8 mouse cellular contexts compared by ENCODE assay signal in genomic region chr19:43530197-43530770, GRCm38 (mm10). TPM values are rescaled to one million over a fixed set of nuclear protein-coding genes. Genes with fewer than 3 reads are reported as not detected.
DNase-seq lines count a peak whose midpoint lies in the region; ATAC-seq and TF ChIP-seq lines count a peak whose summit lies in the region.

No protein-coding gene starts in this region.

- H3K9ac ChIP-seq in embryonic facial prominence, embryonic 12.5 days: no peak overlapping the region
- H3K9ac ChIP-seq in heart, adult 2 months (ENCODE audit: low read depth, low read length): peak overlapping the region; percentile 62; the same call in 1 of the 2 replicates

- 0 out of 2 replicates have a peak, but pooled peaks cover 3% of the 10 kb centered on the region for H3K4me1 ChIP-seq in embryonic facial prominence, embryonic 12.5 days
- peaks cover 7% of the 10 kb centered on the region for H3K4me1 ChIP-seq in heart, adult 2 months (ENCODE audit: control insufficient read depth, insufficient read depth, low read length)
- H3K4me1 ChIP-seq in kidney, adult 2 months (ENCODE audit: control insufficient read depth, insufficient read depth, low read length): peaks cover 4% of the 10 kb centered on the region

- WGBS in embryonic facial prominence, embryonic 12.5 days: 2% methylated on average over 13 of the region's 13 CpGs
- 4% methylated on average over 13 of the region's 13 CpGs for WGBS in heart, adult 2 months
- 2% methylated on average over 13 of the region's 13 CpGs for WGBS in kidney, adult 2 months

- no peak overlapping the region for H3K27ac ChIP-seq in embryonic facial prominence, embryonic 12.5 days
- H3K27ac ChIP-seq in heart, adult 2 months: peak overlapping the region; percentile 40; the same call in 1 of the 2 replicates
- no peak overlapping the region for H3K27ac ChIP-seq in kidney, adult 2 months (ENCODE audit: insufficient read depth, low read depth, low read length)

- intact Hi-C loops in heart, adult 2 months (cut with DNase I): loop anchor here (2.0 kb wide), 1 partner anchor 125 kb away; no protein-coding TSS in a partner anchor

- H3K36me3 ChIP-seq in embryonic facial prominence, embryonic 12.5 days: no peaks in the 10 kb centered on the region
- H3K36me3 ChIP-seq in heart, adult 2 months (ENCODE audit: control insufficient read depth, insufficient read depth, low read length): no peaks in the 10 kb centered on the region
- no peaks in the 10 kb centered on the region for H3K36me3 ChIP-seq in kidney, adult 2 months (ENCODE audit: control insufficient read depth, insufficient read depth, low read length)

- ATAC-seq in embryonic facial prominence, embryonic 12.5 days (ENCODE audit: insufficient number of reproducible peaks, insufficient read depth, low FRiP score, low TSS enrichment): no peak
- ATAC-seq in monocyte, adult 5-6 weeks (replicated peaks; ENCODE audit: insufficient number of reproducible peaks, low FRiP score, low TSS enrichment, poor library complexity, severe bottlenecking): peak; percentile 90

- peak overlapping the region; percentile 43 for H3K4me2 ChIP-seq in embryonic facial prominence, embryonic 12.5 days (replicated peaks)

- peak overlapping the region; percentile 6; the same call in 1 of the 2 replicates for H3K4me3 ChIP-seq in embryonic facial prominence, embryonic 12.5 days
- H3K4me3 ChIP-seq in heart, adult 2 months: peak overlapping the region; percentile 25; the same call in 1 of the 2 replicates
- no peak overlapping the region for H3K4me3 ChIP-seq in kidney, adult 2 months (ENCODE audit: insufficient read depth, low read depth, low read length)

- H3K79me2 ChIP-seq in heart, adult 2 months (replicated peaks; ENCODE audit: control insufficient read depth, insufficient read depth, low read length): no peaks in the 10 kb centered on the region

- H3K9me3 ChIP-seq in embryonic facial prominence, embryonic 12.5 days: no peaks in the 10 kb centered on the region

- peak; percentile 80 for TF ChIP-seq CTCF in heart, adult 2 months (IDR thresholded peaks at IDR 0.05)
- TF ChIP-seq CTCF in kidney, adult 2 months (conservative IDR thresholded peaks at IDR 0.05; ENCODE audit: insufficient read depth, insufficient read length, low read depth, low read length): peak; percentile 88

- no peak for TF ChIP-seq POLR2A in heart, adult 2 months (IDR thresholded peaks at IDR 0.05; ENCODE audit: insufficient read depth, low read depth, low read length)
- TF ChIP-seq POLR2A in kidney, adult 2 months (IDR thresholded peaks at IDR 0.05; ENCODE audit: low read depth, low read length): no peak

- no peak for TF ChIP-seq EP300 in heart, adult 2 months (IDR thresholded peaks at IDR 0.05; ENCODE audit: insufficient read depth, low read depth, low read length)

- peak; percentile 93 for DNase-seq in A20 (ENCODE audit: low read depth, low spot score)
- DNase-seq in adrenal gland, postnatal 14 days: peak; percentile 83
- peak; percentile 54 to 76 for DNase-seq in heart, adult 2 months
- peak; percentile 85 for DNase-seq in kidney, adult 2 months
- DNase-seq in liver: peak; percentile 75
- peak; percentile 60 to 70 for DNase-seq in spleen, postnatal 36 days (ENCODE audit: low spot score in 2 of 2)

- H3K27me3 ChIP-seq in embryonic facial prominence, embryonic 12.5 days: 0 out of 2 replicates have a peak, but pooled peaks cover 4% of the 10 kb centered on the region
- H3K27me3 ChIP-seq in heart, adult 2 months (ENCODE audit: control insufficient read depth, insufficient read depth, low read length): no peaks in the 10 kb centered on the region
- no peaks in the 10 kb centered on the region for H3K27me3 ChIP-seq in kidney, adult 2 months (replicated peaks; ENCODE audit: control insufficient read depth, insufficient read depth, low read length)

RNA-seq across cellular contexts. Expression of gene Got1, which starts 5.9 kb away (rescaled TPM):
- total RNA-seq in adrenal gland, postnatal 14 days (2021): 184 and 213 TPM in 2 replicates
- polyA plus RNA-seq in embryonic facial prominence, embryonic 12.5 days (2016; fragmentation: Nextera tagmentation; extraction: Ambion mirVana): 42.9 and 44.1 TPM in 2 replicates
- 1,000 to 10,000 TPM in 1 of 2 experiments, 100 to 1,000 TPM in 1; 956 to 1,224 TPM for total RNA-seq in heart, adult 2 months (2021)
- 575 and 746 TPM in 2 replicates for polyA plus RNA-seq in heart, adult 2 months (2012; rRNA removed)
- 107 and 118 TPM in 2 replicates for polyA plus RNA-seq in kidney, adult 2 months (2012; rRNA removed)
- 8.9 to 15.1 TPM (median 11.3 TPM) in 3 replicates for total RNA-seq in monocyte, adult 5-6 weeks (2017)

Comparison
In these comparisons a context has a peak if more than half of its experiments do, and no peak if none do; other contexts are left out.
1. RNA of gene Got1, which starts 5.9 kb away (total RNA-seq): 956 to 1,224 TPM in heart, adult 2 months and 184 to 213 TPM in adrenal gland, postnatal 14 days; 8.9 to 15.1 TPM in monocyte, adult 5-6 weeks; every median in the first group is over 10 times any median in the second.
2. Peak in every context shown above with its lines, with median percentiles within 50 percentile points of each other: DNase-seq.